Mouse (Mus musculus): ENCODE measurements around the gene Atp6v1g1.

Atp6v1g1 gene

DNA sequence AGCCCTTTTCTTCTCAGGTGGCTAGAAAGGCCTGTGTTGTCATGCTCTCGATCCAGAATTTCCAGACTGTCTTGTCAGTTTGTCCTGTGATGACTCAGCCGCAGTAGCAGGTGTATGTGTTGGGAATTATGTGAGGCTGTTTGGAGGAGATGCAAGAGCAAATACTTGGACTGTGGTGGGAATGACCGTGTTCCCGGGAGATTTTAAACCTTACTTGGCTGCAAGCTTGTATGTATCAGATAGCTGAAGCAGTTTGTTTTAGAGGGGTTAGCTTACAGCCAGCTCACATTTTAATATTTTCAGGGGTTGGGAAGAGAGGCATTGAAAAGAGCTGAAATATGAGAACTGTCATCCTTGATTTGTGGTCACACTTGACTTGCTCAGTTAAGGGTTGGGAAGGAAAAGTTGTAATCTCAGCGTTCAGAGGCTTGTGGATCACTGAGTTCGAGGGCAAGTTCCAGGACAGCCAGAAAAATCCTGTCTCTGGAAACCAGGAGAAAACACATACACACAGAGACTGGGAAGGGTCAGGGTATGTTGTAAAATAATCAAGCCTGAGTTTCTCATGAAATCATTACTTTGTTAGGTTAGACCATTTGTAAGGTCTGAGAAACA, 2.0 kb downstream of the Atp6v1g1 start:
- no peak for DNase-seq (ENCODE audit: low spot score)

DNA sequence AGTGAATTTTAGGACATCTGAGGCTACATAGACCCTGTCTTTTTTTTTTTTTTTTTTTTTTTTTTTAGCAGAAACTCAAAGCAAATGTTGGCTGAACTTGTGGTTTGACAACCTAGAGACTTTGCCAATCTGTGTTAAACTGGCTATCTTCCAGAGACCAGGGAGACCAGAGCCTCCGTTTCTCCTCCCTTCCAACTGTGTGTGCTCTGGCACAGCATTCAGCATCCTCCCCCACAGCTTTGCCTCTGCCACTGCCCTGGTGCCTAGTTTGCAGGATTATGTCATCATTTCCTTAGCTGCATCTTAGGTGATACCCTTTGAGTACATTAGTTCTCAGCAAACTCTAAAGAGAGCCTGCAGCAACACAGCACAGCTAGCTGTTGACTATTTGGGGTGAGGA, 3.2 kb downstream of the Atp6v1g1 start:
- DNase-seq (ENCODE audit: low spot score) = no peak

DNA sequence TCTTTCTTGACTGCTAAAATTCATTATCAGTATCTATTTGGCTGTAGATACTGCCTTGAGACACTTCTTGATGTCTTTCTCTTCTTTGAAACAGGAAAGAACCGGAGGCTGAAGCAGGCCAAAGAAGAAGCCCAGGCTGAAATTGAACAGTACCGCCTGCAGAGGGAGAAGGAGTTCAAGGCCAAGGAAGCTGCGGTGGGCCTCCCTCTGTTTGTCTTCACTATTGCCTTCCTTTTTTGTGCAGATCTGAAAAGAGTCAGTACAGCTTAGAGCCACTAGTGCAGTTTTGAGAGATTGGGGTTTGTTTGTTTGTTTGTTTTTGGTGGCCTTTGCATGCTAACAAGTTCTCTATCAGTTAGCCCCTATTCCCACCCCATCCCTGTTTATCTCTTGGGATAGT, 3.9 kb downstream of the Atp6v1g1 start:
- peak; percentile 61 for DNase-seq (ENCODE audit: low spot score)

DNA sequence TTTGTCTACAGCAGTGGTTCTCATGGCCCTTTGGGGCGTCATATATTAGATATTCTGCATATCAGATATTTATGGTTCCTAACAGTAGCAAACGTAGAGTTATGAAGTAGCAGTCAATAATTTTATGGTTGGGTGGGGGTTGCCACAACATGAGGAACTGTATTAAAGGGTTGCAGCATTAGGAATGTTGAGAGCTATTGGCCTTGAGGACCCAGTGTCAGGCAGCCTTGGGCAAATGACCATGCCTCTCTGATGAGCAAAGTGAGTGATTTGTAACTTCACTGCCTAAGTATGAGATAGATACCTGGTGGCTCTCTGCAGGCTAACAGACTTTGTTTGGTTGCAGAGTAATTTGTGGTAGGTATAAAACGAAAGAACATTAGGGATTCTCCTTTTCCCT, 6.3 kb downstream of the Atp6v1g1 start:
- no peak for DNase-seq (ENCODE audit: low spot score)

DNA sequence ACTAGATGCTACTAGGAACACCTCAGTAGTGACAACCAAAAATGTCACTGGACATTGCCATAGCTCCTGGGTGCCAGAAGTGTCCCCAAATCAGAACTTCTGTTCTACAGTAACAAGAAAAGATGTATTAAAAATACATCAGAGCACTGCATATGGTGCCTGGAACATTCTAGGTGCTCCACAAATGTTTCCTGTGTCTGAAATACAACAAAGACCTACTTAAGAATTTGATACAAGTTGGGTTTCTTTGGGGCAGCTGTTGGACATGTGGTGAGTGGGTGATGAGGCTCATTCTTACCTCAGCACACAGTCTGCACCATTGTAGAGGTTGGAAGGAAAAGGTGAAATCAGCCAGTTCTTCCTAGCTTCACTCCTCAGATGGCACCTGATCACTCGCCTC, 8.3 kb downstream of the Atp6v1g1 start:
- no peak for DNase-seq (ENCODE audit: low spot score)

DNA sequence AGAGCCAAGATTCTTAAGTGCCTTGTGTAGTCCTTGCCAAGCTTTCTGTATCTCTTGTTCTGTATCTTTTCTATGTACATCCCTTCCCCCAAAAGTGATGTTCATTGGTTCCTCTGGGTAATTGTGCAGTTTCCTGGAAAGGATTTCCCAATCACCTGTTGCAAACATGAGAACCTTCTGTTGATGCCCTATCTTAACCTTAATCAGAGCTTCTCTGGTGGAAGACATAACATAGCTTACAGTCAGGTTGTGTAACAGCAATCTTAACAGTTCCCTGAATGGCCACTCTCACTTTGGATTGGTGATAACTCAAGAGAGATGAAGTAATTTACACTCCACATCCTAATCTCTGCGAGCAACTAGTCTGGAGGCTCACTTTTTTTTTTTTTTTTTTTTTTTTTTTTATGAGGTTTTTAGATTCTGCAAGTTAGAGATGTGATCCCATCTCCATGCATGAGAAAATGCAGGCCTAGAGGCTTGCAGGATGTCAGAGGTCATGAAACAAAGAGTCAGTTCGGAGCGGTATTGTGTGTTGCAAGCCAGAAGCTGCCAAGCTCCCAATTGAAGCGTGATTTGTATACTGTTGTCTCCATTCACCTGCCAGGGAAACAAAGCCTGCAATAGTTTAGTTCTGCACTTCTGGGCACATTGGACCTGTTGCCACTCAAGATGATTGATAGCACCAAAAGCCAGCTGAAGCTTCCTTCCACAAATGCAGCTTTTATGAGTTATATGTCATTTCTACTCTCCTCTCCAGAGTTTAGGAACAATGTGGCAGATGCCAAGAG, 9.4 kb downstream of the Atp6v1g1 start:
- DNase-seq (ENCODE audit: low spot score) = no peak

DNA sequence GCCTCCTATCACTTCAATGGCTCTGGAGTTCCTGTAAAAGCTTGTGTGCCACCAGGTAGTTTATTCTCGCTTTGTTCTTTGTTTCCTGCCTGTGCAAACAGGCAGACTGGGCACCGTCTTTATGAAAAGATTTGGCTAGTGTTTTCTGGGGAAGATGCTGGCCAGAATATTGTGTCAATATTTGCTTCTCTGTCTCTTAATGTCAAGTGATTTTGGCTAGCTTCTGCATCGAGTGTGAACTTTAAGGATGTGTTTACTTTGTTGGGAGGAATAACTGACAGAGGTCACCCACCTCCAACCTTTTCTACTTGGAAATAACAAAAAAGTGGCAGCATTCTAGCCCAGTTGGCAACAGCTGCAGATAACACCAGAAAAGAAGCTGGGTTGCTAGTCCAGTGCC, 10.0 kb downstream of the Atp6v1g1 start:
- no peak for DNase-seq (ENCODE audit: low spot score)

DNA sequence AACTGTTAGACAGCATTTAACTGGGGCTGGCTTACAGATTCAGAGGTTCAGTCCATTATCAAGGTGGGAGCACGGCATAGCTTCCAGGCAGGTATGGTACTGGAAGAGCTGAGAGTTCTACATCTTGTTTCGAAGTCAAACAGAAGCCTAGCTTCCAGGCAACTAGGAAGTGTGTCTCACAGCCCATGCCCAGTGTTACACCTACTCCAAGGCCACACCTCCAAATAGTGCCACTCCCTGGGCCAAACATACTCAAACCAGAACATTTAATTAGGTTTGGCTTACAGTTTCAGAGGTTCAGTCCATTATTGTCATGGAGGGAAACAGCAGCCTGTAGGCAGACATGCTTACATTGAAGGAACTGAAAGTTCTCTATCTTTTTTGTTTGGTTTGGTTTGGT, 10.5 kb downstream of the Atp6v1g1 start:
- DNase-seq (ENCODE audit: low spot score) = no peak

DNA sequence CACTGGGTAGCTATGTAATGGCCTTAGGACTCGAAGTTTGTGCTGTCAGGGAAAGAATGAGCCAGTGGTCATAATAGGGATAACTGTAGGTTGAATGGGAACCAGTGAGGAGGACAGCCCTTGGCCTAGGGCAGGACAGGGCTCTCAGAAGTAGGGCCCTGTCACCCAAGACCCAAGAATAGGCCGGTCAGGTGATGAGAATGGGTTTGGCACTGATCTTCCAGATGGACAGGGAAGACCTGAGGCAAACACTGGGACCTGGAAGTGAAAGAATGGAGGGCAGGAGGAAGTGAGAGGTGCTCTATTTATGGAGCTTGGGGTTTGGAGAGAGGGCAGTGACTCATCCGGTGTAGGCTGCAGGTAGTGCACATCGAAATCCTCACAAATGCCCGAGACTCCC, 12.1 kb downstream of the Atp6v1g1 start:
- DNase-seq (ENCODE audit: low spot score) = no peak

DNA sequence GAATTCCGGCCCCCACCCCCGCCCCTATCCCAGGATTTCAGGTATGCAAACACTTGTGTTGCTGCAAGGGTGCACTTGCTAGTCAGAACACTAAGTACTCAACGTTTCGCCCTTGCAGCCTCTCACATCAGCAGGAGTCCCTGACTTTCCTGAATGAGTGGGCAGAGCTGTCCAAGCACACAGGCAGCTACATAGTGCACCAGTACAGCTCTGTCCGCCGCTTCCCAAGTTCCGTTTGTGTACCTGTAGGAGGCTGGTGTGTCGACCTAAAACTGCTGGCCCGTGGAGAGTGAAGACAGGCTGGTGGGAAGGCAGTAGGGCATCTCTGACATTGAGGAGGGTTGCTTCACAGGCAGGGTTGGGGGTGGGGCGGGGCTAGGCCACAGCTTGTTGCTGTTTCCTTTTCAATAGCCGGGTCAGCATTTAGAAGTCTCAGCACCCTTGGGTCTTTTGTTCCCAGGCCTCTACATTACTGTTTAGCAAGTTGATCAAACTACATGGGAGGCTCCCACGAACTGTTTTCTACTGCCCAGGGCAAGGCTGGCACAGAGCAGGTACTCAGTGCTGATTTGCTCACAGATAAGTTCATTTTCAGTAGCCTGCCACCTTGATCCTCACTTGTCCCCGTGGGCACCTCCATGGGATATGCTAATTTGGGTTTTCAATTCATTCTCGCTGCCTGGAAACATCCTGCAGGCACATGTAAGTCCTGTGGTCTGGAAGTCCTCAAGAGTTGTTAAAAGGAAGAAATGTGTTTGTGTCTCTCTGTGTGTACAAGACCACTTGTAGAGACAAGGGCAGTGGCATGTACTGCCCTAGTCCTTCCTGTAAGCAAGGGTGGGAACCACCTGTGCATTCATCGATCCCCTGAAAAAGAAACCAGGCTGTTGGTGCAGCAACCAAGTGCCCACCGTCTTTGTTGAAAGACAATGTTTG, 12.8 kb downstream of the Atp6v1g1 start:
- no peak for DNase-seq (ENCODE audit: low spot score)

DNA sequence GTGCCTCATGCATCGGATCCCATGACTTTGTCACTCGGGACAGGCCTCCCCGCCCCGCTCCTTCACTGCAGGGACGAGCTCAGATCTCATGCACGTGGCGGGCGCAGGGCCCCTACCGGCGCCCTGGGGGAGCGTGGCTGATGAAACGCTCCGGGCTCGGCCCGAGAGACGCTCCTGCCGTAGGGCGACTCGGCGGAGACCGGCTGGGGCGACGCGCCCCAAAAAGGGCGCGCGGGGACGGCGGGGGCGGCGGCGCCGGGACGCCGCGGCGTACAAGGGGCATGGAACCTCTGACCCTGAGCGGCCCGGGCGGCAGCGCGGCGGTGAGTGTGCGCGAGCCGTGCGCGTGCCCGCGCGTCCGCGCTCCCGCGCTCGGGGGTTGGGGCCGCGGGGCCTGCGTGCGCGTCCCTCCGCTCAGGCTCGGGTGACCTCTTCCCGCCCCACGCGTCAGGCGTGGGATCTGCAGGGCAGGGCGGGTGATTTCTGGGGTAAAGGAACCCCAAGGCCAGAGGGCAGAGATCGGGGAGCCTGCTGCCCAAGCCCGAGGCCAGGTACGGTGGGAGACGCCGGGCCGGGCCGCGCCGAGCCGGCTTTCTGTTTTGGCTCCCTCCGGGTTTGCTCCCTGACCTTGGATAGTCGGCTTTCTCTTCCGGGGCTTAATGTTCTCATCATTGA, 14.0 kb downstream of the Atp6v1g1 start, which contains the start of gene Tmem268:
TSS of gene Tmem268 (plus strand) at position 375 of the 675 bp plus-strand sequence.
- peak; percentile 76 for DNase-seq (ENCODE audit: low spot score)

DNA sequence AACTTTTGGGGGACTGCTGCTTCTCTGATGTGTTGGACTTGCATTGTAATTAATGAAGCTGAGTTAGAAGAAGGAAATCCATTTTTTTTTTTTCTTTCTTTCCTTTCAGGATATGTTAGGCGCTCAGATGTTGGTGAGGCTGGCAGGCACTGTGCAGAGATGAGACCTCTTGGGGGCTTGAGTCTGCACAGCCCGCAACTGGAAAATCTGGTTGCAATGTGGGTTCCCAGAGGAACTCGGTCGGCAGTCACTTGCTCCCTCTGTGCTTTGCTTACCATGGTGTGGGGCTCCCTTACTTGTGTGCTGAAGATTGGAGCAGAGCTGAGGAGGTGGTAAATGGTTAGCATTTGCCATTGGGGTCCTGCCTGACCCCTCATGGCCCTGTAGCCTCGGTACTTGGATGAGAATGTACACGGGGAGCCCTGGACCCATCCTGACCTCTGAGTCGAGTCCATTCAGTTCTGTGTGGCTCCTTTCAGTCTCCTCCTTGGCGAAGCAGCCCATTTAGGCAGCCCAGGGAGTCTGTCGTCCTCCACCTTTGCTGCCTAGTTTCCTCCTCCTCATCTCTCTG, 14.6 kb downstream of the Atp6v1g1 start:
- no peak for DNase-seq (ENCODE audit: low spot score)

DNA sequence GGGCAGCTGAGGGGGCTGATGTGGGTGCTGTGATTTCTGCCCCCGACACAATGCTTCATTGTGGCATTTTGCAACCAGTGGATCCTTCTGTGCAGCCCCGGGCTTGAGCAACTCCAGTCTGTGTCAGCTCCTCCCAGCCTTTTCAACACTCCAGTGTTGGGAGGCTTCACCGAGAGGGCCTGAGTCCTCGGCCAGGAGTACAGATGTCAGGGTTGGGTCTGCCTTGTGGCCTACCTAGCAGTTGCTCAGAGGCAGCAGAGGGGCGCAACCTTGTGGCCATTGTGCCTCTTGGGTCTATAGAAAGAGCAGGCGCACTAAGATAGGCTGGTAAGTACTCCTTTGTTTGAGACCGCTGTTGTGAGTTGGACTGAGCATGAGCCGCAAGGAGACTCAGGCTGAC, 15.5 kb downstream of the Atp6v1g1 start:
- DNase-seq (ENCODE audit: low spot score) = no peak

DNA sequence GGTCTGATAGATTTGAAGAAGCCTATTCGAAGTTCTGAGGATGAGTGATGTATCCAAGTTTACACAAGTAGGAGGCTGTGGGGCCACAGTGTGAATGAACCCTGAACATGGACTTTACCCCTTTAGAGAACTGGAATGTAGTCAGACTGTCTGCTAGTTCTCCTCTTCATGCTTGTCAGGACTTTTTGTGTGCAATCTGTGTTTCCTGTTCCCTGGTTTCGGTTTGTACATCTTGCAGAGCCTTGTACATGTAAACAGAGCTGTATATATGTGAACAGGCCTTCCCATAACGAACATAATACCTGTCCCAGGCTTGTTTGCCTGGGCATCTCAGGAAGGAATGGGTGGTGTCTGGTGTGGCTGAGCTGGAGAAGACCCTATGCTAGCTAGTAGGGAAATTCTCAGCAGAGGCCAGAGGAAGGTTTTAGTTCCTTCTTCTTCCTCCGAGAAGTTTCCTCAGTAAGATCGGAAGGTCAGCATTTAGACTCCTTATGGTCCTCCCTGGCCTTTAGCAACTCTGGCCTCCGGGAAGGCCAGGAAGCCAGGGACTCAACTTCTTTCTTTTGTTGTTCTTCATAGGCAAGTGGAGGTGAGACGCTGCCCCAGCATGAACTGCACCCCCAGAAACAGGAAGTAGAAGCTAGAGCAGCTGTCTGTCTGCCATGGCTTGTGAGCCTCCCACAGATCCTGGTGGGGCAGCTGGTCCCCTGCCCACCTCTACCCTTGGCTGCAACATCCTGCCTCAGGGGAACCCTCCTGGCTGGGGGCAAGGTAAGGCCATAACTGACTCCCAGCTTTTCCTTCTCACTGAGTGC, 17.5 kb downstream of the Atp6v1g1 start:
- peak; percentile 56 for DNase-seq (ENCODE audit: low spot score)

DNA sequence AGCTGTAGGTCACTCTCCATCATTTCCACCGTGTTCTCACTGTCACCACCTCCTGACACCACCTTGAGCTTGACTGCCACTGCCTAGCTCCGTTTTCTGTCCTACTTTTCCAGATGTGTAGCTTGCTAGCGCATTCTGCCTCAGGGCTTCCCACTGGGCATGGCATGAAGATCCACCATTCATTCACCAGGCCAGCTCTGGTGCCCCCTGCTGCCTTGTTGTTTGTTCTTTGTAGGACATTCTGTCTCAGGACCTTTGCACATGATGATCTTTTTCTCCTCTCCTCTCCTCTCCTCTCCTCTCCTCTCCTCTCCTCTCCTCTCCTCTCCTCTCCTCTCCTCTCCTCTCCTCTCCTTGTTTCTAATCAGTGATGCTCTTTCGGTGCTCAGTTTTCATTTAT, 18.2 kb downstream of the Atp6v1g1 start:
- DNase-seq (ENCODE audit: low spot score) = no peak

DNA sequence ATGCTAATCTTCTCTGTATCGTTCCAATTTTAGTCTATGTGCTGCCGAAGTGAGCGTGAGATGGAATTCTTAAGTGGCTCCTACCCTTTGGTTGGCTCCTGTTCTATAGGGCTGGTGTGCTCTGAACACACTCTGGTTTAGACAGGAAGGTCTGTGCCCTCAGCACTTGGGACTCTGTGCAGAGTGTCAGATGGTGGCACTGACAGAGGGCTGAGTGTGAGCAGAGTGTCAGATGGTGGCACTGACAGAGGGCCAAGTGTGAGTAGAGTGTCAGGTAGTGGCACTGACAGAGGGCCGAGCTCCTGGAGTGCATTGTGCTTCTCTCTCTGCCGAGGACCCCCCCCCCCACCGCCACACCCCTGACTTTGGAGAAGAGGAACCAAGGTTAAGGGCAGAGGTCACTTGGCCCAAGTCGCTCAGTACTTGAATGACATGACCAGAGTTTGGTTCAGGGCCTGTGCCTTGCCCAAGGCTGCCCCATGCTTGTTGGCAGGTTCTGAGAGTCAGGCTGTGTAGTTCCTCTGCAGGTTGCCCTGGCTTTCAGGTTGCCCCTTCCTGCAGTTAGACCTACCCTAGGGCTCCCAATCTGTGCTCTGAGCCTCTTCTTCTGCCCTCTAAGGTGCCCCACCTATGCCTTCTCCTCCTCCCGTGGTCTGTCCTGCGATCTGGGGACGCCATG, 23.3 kb downstream of the Atp6v1g1 start:
- no peak for DNase-seq (ENCODE audit: low spot score)

DNA sequence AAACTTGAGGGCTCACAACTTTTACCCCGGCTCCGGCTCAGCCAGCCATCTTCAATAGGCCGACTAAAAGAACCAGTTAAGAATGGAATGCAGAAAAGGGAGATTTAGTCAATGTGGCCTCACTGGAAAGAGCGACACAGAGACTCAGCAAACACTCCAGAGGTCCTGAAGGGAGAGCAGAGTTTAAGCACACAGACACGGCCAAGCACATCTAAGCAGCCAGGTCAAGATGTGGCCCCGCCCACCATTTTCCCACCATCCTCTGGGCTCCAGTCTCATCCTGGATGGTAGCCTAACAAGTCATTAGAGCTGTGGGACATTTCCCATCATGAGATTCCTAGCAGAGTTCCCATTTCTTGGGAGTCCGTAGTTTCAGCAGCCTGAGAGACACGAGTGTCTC, 24.8 kb downstream of the Atp6v1g1 start:
- DNase-seq (ENCODE audit: low spot score) = no peak

DNA sequence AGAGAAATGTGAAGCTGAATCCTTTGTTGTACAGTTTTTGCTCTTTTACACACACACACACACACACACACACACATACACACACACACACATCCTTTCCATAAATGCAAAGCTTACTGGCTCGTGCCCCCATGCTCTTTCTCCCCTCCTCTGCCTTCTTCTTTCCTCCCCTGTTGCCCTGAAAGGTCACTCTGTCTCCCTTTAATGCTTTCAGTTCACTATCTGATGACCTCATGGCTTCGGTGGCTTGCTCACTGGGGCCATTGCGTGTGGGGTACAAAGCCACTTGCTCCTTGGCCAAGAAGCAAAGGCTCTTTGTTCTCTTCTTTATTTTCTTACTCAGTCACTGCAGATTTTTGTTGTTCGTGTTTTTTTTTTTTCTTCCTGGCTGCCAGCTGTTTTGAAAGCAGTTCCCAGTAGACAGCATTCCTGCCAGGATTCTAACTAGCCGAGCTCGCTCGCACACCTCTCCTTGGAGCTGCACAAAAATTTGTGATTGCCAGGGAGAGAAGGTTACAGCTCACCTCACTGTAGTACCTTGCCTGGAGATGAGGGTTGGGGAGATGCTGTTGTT, 25.7 kb downstream of the Atp6v1g1 start:
- DNase-seq (ENCODE audit: low spot score) = no peak

DNA sequence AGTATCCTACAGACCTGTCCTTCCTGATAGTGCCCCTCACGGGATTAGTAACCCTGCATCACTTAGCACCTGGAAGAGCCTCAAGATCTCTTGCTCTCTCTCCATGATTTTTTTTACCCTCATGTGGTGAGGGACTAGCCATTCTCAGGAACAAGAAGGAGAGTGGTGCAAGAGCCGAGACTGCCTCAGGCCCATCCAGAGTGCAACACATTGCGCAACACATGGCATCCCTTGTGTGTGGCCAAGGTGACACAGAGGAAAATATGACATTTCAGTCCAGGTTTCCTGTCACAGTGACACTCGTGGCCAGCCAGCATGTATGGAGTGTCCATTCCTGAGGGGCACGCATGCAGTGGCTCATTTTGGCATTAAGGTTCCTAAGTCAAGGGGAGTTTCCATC, 28.0 kb downstream of the Atp6v1g1 start:
- DNase-seq (ENCODE audit: low spot score) = no peak

DNA sequence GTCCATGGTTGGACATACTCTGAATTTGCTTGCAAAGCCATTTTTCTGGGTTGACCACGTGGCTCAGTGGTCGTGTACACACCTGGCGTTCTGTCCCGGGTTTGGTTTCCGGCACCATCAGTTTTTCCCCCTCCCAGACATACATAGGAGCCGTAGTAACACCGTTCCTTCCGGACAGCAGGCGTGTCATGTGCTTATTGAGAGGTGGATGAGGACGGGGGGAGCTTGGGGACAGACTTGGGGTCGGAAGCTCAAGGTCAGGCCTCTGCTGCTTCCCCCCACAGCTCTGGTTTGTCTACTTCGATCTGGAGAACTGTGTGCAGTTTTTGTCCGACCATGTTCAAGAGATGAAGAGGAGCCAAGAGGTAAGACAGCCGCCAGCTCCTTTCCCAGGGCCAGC, 35.1 kb downstream of the Atp6v1g1 start:
- DNase-seq (ENCODE audit: low spot score) = no peak

Data from T-cell, adult 2 months (primary cell).